Mouse (Mus musculus): ENCODE results near the gene Atp6ap1l.
"Not testable (repeated sequence)": the region's sequence is repeated elsewhere in the genome, so short reads cannot be mapped to it uniquely, and the experiment has no call there.

The Atp6ap1l gene

DNA sequence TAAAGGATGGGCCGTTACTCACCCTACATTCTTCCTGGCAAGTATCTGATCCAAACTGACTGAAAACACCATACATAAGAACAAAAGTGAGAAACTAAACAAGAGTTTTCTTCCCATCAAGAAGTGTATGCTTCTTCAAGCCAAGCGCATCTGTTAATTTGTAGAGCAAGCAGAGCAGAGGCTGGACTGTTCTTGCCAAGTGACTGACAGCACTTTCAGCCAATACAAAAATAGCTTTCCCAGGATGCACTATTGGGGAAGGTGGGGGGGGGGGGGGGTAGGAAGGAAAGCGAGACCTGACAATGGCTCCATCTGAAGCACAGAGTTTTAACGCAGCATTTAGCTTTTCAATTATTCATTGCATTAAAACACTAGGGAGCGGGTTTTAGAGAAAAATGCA lies at the start of gene Atp6ap1l:
Atp6ap1l (minus strand) TSS at position 180 of the 400 bp plus-strand sequence.
- peak; percentile 37 for DNase-seq (ENCODE audit: low spot score)

DNA sequence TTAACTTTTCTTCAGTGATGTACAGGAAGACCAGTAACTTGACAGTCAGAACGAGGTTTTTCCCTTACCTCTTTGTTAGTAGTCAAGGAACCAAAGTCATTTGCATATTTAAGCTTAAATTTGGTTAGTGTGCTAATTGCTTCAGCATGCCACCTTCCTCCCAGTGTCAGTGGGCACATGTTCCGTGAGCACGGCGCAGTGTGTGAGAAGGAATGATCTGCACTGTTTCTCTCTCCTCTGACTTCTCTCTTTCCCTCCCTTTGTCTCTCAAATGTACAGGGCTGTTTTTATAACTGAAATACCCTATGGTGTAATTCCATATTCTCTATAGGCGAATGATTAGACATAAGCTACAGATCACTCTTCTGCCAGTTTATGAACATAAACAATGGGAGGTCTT lies 34.4 kb upstream of the Atp6ap1l start:
- no peak for DNase-seq (ENCODE audit: low spot score)

DNA sequence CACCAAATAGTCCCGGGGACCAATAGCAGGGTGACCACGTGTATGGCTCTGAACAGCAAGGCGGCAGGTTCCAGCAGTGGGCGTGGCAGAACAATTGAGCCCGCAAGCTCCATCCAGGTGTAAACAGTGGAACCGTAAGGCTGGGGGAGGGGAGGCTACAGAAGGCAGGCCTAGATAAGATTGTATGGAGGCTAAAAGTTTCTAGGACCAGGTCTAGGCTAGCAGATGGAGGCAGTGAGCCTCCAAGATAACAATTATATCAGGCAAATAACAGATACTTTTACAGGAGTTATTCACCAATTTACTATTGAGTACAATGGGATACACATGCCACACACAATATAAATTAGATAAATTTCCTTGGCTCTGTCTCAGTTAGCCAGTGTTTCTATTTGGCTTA lies 34.0 kb upstream of the Atp6ap1l start:
- DNase-seq (ENCODE audit: low spot score): no peak

DNA sequence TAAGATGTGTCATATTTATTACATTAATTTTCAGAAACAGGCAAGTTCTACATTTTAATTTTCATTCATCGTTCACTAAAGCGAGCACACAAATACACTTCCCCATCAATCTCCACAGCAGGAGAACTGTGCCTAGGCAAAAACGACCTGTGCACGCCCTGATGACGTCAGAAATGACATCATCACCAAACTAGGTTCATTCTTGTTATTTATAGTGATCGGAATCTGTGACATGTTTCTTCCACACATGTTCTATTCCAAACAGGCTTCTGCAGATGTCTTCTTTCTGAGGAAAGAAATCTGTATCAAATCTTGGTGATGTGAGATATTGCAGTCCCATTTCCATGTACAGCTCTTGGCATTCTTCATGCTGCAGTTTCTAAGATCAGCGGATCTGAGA lies 30.7 kb upstream of the Atp6ap1l start:
- no peak for DNase-seq (ENCODE audit: low spot score)

DNA sequence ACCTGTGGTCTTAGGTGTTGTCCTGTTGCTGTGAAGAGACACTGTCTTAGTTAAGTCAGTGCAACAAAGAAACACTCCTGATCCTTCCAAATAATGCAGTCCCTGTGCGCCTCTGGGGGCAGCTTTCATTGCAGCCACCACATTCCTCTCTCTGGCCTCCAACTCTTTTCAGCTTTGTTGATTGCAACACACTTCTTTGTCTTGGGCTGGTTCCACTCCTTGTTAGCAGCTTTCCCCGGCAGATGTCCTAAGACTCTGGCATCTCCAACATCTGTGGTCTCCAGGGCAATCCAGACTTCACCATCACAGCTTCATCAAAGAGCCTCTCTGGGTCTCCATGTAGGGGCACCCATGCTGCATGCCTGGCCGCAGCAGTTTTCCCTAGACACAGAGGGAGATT lies 28.1 kb upstream of the Atp6ap1l start:
- no peak for DNase-seq (ENCODE audit: low spot score)

DNA sequence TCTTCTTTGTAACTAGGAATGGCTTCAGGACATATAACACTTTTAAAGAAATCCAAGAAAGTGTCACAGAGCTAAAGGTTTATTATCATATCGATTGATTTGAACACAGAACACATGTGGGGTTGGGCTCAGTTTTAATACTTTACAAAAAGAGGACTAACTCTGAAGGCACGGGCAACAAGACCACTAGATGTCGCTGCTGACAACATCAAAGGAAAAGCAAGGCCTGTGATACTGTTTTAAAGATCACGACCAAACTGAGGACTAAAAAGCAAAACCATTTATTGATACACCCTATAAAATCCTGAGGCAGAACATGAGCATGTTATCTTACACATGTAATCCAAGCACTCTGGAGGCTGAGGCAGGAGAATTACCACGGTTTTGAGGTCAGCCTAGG lies 24.7 kb upstream of the Atp6ap1l start:
- no peak for DNase-seq (ENCODE audit: low spot score)

DNA sequence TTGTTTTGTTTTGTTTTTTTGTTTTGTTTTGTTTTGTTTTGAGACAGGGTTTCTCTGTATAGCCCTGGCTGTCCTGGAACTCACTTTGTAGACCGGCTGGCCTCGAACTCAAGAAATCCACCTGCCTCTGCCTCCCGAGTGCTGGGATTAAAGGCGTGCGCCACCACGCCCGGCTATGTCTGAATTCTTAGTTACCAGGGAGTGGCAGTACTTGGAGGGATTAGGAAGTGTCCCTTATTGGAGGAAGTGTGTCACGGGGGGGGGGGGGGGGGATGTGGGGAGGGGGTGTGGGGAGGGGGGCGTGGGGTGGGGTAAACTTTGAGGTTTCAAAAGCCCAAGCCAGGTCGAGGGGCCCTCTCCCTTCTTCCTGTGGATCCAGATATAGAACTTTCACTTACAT lies 23.1 kb upstream of the Atp6ap1l start:
- not testable (repeated sequence) for DNase-seq (ENCODE audit: low spot score)

DNA sequence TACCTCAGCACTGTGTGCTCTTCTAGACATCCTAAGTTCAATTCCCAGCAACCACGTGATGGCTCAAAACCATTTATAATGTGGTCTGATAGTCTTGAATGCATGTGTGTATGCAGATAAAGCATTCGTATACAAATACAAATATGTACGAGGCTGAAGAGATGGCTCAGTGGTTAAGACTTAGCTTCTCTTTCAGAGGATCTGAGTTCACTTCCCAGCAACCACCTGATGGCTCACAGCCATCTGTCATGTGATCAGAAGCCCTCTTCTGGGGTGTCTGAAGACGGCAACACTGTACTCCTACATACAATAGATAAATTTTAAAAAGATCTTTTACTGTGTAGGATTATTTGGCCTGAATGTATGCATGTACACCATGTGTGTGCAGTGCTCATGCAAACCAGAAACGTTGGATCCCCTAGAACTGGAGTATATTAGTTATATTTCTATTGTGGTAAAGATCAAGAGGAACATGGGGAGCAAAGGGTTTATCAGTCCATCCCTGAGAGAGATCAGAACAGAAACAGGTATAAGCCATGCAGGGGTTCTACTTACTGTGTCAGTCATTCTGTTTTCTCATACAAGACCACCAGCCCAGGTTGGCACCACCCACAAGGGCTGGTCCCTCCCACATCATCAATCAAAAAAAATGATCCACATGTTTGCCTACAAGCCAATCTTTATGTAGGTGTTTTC lies 21.9 kb upstream of the Atp6ap1l start:
- no peak for DNase-seq (ENCODE audit: low spot score)

DNA sequence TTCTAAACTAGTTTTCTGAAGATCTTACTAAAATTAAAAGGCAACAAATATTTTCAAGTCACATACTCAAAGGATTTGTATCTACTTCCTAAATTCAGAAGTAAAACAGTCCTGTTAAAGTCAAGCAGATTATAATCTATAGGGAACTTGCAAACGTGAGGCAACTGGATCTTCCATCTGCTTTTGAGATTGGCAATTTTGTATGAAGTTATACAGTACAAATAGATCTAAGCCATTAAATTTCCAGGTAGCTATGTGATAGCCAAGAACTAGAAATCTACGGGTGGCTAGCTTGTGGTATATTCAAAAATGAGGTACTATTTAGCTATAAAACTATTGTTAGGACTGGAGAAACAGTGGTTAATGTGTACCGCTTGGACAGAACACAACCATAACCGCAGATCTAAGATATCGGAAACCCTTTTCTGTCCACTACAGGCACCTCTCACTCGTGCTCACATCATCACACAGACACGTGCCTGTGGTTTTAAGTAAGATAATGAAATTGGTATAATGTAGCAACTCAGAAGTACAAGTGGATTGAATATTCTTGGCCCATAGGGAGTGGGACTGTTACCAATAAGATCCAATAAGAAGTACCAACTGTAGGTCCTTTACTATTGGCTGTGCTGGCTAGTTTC lies 21.1 kb upstream of the Atp6ap1l start:
- no peak for DNase-seq (ENCODE audit: low spot score)

DNA sequence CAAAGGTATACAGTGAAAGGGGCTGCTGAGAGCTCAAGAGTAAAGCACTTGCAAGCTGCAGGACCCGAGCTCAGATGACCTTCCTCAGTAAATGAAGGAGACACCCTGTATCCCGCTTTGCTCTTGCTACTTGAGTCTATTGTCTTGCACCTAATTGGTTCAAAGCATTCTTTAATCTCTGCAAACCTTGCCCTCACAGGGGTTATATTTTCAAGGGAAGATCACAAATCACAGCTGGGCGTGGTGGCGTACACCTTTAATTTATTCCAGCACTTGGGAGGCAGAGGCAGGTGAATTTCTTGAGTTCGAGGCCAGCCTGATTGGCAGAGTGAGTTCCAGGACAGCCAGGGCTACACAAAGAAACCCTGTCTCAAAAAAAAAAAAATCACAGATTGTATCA lies 20.0 kb upstream of the Atp6ap1l start:
- DNase-seq (ENCODE audit: low spot score): no peak

DNA sequence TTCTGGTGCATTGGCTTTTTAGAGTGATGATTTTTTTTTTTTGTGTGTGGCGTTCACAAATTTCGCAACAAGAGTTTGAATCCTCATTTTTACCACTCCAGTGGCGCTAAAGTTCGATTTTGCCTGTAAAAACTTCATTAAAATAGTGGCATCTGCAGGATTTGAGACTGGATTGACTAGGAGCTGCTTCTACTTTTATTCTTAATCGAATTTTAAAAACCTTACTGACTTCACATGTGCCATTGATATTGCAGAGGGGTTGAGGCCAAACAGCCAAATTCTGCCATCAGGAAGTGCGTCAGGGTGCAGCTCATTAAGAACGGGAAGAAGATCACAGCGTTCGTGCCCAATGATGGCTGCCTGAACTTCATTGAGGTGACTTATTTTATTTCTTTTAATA lies 18.9 kb upstream of the Atp6ap1l start:
- no peak for DNase-seq (ENCODE audit: low spot score)

DNA sequence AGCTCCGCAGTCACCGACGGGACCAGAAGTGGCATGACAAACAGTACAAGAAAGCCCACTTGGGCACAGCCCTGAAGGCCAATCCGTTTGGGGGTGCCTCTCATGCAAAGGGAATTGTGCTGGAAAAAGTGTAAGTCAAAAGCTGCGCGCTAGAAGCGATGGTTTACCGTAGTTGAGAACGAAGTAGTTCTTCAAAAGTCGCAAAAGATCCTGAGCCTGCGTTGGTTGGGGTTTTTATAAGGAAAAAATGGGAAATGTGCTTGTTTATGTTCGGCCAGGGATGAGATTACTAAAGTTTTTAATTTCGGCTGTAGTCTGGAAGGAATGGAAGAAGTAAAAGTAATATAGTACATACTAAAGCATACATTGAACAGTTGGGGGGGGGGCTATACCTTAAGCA lies 18.5 kb upstream of the Atp6ap1l start:
- DNase-seq (ENCODE audit: low spot score): not testable (repeated sequence)

DNA sequence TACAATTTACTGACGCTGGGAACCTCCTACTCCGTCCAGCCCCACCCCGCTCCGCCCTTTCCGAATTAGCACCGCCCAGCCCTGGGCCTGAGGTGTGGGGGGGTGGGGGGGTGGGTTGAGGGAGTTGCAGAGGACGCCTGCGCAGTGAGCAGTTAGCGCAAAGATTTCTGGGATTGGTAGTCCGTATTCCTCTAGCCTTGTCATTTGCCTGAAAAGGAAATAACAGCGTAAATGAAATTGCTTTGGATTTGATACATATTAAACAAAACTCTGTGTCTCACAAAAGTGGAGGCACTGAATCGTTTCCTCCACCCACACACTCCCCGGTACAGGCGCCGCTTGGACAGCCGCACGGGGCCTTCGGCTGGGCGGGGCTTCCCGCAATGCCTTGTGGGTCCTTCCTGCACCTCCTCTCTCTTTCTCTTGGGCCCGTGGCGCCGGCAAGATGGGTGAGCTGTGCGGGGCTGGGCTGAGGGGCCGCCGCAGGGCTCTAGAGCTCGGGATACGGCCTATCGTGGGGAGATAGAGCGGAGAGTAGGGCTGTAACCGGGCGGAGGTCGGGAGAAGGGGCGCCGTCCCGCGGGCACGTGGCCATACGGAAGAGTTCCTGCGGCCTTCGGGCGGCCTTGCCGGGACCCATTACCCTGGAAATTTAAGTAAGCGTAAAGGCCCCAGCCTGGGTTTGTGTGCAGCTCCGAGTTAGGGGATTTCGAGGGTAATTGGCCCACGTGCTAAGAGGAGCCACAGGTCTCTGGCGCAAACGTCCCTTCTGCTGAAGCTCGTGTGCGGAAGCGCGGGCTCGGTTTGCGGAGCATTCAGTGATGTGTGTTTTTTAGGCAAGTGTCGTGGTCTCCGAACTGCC lies 17.8 kb upstream of the Atp6ap1l start, which contains the start of gene Rps23:
Rps23 (plus strand) TSS at position 208 of the 862 bp plus-strand sequence.
- DNase-seq (ENCODE audit: low spot score): peak; percentile 89

DNA sequence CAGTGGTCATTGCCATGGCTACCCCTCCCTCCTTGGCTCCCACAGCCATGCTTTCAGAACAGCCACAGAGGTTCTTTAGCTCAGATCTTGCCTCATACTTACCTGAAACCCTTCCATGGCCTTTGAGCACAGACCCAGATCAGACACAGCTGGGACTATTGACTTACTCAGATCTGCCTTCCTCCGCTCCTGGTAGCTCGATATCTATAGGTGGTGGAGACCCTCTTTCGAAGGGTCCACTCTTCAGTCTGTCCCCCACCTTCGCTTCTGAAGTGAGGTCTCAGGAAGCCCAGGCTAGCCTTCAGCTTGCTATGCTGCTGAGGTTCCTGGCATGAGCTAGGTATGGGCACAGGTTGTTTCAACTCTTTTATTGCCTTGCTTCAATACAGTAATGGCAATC lies 9.6 kb upstream of the Atp6ap1l start:
- DNase-seq (ENCODE audit: low spot score): no peak

DNA sequence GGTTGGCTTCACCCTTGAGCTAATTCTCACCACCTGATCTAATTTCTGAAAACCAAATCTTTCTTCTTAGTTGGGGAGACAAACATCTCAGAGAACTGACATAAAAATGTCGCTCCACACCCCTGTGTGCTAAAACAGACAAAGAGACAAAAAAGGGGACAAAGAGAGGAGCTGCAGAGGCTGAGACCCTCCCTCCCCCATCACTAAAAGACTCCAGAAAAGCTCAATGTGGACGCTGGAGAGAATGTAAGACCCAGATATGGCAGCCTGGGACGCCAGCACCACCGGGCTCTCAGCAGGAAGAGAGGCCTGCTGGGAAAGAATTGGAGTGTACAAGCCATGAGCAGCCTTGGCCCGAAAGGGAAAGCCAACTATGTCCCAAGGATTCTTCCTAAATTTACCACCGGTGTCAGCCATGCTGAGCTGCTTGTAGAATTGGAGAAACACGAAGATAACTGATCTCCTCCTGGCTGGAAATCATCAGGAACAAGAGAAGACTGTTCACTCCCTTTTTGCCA lies 8.6 kb upstream of the Atp6ap1l start:
- DNase-seq (ENCODE audit: low spot score): no peak

DNA sequence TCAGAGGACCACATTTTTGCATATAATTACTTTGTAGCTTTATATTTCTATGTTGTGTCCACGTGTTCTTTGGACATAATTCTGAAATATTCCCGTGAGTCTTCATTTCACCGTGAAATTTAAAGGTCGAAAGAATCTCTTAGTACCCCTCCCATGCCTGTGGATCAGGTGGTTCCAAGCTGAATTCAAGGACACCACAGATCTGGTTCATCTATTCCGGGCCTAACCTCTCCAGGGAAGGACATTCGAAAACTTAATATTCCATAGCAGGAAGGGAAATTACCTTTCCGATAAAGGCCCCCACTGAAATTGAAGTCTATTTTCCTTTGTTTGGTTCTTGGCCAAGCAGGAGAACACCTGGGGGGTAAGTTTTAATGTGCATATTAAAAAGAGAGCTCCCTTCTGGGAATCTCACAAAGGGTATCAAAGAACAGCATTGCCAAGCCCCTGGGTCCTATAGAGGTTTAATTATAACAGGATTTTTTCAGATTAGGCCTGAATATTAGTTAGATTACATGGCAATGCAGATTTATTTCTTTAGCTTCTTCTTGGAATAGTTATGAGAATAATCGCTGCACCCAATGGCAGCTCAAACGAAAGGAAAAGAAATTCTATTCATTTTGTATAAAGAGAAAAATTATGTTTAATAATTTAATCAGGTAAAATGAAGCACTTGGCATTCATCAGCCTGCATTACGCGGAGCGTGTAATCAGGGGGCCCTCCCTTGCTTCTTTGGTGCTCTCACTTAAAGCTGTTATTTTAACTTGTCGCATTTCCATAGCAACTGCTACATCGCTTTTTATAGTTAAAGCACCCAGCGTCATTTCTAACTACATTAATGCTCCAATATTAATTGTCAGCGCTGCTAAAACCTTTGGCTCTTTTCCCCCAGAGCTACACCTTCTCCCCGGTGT lies 7.9 kb upstream of the Atp6ap1l start:
- DNase-seq (ENCODE audit: low spot score): no peak

DNA sequence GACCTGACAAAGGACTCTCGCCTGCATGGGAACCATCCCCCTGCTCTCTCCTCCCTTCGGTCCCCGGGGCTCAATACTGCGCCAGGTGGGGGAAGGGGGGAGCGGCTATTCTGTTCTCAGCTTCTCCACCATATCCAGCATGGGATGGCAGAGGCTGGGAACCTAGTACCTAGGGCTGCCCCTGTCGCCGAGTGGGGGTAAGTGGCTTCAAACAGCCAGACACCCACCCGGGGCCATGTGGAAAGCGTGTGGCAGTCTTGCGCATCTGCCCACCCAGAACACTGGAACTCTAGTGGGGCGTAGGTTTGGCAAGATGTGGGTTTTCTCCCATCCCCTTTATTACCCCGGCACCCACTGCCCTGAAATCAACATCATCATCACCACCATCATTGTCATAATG lies 2.2 kb upstream of the Atp6ap1l start:
- no peak for DNase-seq (ENCODE audit: low spot score)

DNA sequence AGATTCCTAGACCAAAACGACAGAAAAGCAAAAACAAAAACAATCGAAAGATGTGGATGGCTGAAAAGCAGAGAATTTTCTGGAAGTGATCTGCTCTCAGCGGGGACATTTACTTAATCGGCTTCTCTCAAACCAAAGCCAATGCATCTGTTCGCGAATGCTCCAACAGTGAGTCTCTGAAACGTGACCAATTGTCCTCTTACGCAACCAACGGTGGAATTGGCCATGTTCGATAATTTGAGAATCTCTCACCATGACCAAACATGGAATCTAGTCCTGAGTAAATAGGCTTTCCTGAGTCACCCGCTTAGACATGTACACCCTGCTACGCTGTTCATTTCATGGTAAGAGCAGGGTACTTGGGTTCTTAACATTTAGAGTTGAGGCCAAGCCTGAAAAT lies 8.3 kb downstream of the Atp6ap1l start:
- DNase-seq (ENCODE audit: low spot score): no peak

DNA sequence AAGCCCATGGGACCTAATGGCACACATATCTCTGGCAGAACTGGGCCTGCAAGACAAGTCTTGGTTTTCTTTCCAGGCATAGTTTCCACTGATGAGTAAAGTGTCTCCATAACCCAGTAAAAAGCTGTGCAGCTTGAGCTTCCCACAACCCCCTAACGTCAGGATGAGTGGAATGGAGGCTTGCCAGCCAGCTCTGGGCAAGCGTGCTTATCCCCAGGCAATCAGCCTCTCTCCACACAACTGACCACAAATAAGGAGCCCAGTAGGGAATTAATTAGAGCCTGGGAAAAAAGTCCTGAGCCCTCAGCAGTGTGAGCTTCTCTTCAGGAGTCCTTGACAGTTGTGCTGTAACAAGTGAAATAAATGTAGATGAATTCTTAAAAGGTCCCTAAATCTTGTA lies 9.1 kb downstream of the Atp6ap1l start:
- DNase-seq (ENCODE audit: low spot score): no peak

DNA sequence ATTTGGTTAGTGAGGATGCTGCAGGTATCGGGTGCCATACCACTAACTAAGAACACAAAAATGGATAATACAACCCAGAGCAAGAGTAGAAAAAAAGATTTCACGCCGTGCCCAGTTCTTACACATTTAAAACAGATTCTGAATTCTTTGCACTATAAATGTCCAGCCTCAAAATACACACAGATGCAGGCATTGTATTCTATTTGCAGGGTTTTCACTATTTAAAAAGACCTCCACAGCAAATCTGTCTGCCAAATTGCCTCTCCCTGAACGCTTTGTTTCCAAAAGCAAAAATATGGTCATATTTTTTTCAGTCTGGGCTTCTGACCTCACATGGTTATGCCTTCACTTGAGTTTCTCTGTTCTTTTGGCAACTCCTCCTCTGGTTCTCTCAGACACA lies 10.3 kb downstream of the Atp6ap1l start:
- no peak for DNase-seq (ENCODE audit: low spot score)

DNA sequence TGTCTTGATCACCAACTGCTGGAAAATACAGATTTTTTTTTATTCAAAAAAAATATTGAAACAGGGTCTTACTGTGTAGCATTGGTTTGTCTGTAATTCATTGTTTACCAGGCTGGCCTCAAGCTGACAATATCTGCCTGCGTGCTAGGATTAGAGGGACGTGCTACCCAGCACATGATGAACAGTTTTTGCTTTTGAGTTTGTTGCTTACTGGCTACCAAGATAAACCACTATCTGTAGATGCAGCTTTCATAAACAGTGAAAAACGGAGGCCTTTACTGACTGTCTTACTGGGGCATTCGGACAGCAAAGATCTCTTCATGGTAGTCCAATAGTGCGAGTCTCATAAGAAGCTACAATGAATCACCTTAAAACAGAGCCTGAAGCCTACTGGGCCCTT lies 15.0 kb downstream of the Atp6ap1l start:
- DNase-seq (ENCODE audit: low spot score): no peak

DNA sequence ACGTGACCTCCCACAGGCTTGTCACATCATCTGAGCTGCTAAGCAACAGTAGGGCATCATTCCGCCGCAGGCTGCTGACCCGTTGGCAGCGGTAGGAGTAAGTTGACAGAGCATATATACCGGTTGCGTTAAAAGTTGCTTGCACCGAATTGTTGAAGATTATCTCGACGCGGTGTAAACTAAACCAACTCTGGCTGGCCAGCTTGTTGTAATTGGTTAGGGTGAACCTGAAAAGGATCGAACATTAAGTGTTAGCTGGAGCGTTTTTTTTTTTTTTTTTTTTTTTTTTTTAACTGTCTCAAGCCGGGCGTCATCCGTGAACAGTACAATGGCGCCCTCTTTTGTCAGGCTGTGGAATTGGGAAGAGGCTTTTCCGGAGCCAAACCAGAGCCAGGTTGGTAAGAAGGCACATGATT lies 18.6 kb downstream of the Atp6ap1l start:
- peak; percentile 51 for DNase-seq (ENCODE audit: low spot score)
